Mouse (Mus musculus) left cerebral cortex, adult 18-20 months (tissue): ENCODE results near the gene Slc9b1. TPM values are rescaled to one million over a fixed set of nuclear protein-coding genes. Genes with fewer than 3 reads are reported as not detected.
A peak's percentile ranks its signal among the peaks of the same experiment; 100 is the strongest.

Source experiments
- DNase-seq, 2 experiments: peaks; one replicate each; pipeline ENCODE4 v3.0.0; 2021 to 2022; ENCODE audit warnings: low spot score in 2 of 2, mixed read lengths in 1 of 2
- total RNA-seq, 2 experiments: library from RNA; stranded (reverse); gene quantifications; 2 replicates each; pipeline ENCODE4 v1.2.3; 2021

The Slc9b1 gene
- total RNA-seq, 2 experiments from 2014 or later: 0.21 to 1.3 TPM

GRCm38 (mm10) chr3:135379868-135380267 is 32.0 kb downstream of the Slc9b1 start:
- DNase-seq: no peak

DNA sequence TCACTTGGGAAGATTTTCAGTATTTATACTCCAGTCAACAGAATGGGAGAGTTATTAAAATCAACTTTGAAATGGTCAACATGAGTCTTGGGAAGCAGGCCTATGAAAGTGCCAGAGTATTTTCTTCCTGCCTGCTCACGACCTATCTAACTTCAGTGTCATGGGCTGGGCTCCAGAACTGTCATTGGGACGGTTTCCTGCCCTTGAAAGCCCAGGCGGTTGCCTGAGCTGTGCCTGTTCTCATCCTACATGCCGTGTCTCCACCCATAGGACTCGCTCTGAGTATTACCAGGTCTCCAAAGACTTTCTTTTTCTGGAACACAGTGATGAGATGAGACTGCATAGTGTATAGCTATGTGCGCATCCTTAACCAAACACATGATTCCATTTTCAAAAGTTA is 45.4 kb downstream of the Slc9b1 start:
- DNase-seq: no peak

GRCm38 (mm10) chr3:135395085-135395484 is 47.3 kb downstream of the Slc9b1 start:
- no peak for DNase-seq

DNA sequence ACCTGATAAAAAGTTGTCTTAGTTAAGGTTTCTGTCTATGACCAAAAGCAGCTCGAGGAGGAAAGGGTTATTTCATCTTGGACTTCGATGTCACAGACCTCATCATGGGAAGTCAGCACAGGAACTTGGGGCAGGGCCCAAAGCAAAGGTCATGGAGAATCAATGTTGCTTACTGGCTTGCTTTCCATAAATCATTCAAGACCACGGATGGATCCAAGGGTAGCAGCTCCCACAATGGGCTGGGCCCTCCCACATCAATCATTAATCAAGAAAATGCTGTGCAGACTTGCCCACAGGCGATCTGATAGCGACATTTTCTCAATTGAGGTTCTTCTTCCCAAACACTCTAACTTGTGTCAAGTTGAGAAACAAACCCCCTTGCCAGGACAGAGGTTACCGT is 48.3 kb downstream of the Slc9b1 start:
- no peak for DNase-seq

DNA sequence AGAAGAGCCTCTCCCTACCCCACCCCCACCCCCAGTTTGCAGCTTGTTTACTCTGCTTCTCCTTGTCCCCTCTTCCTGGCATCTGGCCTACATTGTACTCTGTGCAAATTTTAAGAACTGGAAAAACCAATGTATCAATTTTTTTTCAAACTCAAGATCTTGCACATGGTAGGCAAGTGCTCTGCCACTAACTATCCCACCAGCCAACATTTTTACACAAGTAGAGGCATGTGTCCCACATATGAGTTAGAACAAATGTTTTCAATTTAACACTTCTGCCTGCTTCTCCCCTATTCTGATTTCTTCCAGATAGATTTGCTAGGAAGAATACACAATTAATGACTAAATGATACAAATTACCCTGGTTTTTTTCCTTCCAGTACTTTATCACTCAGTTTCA is 49.3 kb downstream of the Slc9b1 start:
- DNase-seq: no peak

GRCm38 (mm10) chr3:135402201-135402658 is 54.4 kb downstream of the Slc9b1 start:
- peak; percentile 85 to 90 for DNase-seq

DNA sequence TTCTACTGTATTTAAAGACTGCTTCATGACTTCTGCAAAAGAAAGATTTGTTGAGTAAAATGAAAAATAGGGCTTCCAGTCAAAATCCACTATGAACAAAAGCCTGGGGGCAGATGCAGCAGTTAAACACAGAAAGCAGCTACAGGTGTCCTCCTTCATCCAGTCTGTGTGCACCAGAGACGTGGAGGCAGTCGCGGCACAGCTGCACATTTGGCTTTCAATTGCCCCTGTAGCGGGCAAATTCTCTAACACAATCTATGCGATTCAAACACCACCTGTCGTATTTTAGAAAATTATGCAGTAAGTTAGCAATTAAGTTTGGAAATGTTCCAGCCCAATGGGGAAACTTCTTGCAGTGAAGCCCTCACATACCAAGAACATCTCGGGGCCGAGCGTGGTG is 55.4 kb downstream of the Slc9b1 start:
- DNase-seq: no peak

GRCm38 (mm10) chr3:135403856-135404255 is 56.0 kb downstream of the Slc9b1 start:
- DNase-seq: no peak

GRCm38 (mm10) chr3:135404599-135404998 is 56.8 kb downstream of the Slc9b1 start:
- DNase-seq: no peak

- DNase-seq: no peak
These were observed 59.5 kb downstream of the Slc9b1 start for GRCm38 (mm10) chr3:135407351-135407750.

DNA sequence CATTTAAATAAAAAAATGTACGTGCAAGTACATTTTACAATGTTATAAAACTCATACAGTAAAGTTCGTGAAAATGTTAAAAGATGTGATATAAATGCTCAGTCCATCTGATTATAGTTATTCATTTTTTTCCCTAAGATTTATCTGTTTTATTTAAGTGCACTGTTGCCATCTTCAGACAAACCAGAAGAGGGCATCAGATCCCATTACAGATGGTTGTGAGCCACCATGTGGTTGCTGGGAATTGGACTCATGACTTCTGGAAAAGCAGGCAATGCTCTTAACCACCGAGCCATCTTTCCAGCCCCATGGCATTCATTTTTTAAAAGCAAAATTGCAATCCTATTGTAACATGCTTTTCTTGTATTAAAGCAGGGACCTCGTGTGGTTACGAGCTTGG is 61.4 kb downstream of the Slc9b1 start:
- no peak for DNase-seq

GRCm38 (mm10) chr3:135411056-135411455 is 63.2 kb downstream of the Slc9b1 start:
- no peak for DNase-seq

GRCm38 (mm10) chr3:135411824-135412223 is 64.0 kb downstream of the Slc9b1 start:
- DNase-seq: no peak

DNA sequence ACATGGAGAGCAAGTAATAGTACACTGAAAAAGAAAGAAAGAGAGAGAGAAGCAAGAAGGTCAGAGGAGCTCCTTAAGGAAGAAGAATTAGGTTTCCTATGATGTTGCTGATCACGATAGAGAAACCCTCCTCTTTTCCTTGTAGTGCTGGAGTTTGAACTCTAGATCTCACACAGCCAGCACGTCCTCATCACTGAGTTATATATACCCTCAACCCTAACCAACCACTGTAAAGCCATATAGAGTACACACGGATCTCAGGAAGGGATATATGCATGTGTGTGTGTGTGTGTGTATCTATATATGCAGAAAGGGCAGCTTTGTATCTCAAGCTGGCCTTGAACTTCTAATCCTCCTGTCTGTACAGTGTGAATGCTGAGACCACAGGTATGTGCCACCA is 69.4 kb downstream of the Slc9b1 start:
- DNase-seq: no peak

DNA sequence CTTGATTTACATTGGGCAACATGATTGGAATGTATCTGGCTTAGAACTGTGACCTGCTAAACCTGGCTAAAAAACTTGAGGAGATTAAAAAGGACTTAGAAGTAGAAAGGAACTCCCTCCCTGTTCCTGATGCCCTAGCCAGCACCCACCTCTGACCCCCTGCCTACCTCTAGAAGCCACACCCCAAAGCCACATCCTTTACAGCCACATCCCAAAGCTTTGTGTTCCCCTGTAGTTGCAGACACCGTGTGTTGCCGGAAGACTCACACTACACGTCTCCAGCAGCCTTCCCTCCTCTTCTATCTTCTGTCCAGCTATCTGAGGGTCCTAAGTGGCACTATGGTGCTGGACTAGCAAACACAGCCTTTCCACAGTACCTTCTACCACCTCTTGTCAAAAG is 70.0 kb downstream of the Slc9b1 start:
- DNase-seq: no peak

GRCm38 (mm10) chr3:135420542-135421309 is 72.9 kb downstream of the Slc9b1 start:
- DNase-seq: no peak

- no peak for DNase-seq
These were observed 73.4 kb downstream of the Slc9b1 start for GRCm38 (mm10) chr3:135421310-135421594.

- DNase-seq: no peak
These were observed 74.5 kb downstream of the Slc9b1 start for GRCm38 (mm10) chr3:135422232-135422855.

GRCm38 (mm10) chr3:135422856-135423607 is 75.2 kb downstream of the Slc9b1 start:
- DNase-seq: peak; percentile 78 to 87

DNA sequence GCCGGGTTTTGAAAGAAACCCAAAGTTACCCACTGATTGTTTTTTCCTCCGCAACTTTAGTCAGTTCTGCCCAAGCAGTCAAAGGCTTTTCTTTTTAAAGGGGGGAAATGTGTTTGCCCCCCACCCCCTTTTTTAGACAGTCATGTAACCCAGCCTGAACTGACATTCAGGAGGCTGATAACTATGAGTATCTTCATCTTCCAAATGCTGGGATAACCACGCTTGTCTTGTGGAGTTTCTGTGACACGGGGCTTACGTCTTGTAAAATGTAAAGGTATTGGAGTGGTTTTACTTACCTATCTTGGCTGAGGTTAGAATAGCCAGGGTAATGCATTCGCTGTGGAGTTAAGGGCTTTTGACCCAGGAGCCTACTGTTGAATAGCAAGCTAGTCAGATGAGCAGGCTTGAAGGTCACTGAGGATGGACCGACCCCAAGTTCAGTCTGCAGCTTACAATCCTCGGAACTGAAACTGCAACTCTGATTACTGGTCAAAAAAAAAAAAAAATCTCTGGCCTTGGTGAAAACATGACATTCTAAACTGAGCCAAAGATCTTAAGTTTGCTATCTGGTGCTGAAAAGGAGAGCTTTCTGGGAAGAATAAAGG is 75.9 kb downstream of the Slc9b1 start, which contains the start of gene Cisd2:
Cisd2 (minus strand) TSS at position 318 of the 605 bp plus-strand sequence.
- no peak for DNase-seq

DNA sequence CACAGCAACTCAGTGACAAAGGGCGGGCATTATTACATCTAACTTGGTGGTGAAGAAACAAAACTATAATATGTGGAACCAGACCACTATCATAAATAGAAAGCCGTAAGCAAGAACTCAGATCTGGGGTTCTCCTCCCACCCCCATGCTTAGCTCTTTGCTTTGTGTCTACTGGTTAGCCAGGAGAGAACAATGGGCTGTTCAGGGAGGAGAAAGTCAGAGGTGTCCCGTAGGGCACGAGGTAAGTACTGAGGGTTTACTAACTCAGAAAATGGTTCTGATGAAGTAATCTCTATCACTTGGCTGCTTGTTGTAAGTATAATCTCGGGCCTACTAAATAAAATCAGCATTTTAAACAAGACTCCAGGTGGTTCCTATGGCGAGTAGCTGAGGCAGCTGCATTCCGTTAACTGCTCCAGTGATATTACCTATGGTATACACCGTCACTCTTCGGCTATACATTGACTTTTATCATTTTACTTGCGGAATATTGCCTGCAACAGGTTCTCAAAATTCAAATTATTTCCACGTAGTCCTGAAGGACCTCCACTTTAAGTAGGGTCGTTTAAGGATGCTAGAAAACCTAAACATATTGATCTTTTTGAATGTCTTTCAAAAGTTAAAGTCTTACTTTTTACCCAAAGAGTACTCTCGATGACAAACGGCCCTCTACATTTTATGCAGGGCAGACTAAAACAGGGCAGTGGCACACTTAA is 89.2 kb downstream of the Slc9b1 start:
- DNase-seq: no peak
